Mouse (Mus musculus): ENCODE data around the gene Ercc8.

Gene Ercc8

DNA sequence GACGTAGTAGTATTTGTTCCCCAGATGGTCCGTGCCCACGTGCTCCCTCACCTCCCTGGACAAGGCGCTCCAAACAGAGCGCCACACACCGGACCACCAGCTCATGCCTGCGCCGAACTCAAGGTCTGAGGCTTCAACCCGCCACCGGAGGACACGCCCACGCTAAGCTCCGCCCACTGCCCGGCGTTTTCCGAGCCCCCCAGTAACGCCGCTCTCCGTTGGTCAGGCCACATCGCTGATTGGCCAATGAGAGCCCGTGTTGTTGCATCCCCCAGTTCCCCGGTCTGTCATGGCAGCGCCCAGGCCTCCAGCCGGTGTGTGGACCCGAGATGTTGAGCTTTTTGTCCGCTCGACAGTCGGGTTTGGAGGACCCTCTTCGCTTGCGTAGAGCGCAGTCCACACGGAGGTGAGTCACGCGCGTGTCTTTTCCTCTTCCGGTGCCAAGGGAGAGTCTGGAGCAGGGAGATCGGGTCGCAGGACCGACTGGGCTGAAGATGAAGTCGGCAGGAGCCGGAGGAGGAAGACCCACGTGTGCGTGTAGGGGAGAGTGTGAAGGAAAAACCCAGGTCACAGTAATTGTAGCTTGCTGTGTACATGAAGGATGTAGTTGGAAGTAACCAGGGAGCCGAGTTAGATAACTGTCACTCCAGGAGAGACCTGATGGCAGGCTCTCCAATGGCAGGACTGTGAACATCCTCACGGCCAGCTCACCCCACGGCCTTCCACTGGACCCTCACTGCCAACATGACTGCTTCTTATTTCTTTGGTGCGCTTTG lies at the start of gene Ercc8, which contains the start of gene Ndufaf2:
TSS of gene Ercc8 (plus strand) at position 267 of the 776 bp plus-strand sequence.
TSS of gene Ndufaf2 (minus strand) at position 159 of the 776 bp plus-strand sequence.
- peak; percentile 80 for DNase-seq (ENCODE audit: low read depth)

DNA sequence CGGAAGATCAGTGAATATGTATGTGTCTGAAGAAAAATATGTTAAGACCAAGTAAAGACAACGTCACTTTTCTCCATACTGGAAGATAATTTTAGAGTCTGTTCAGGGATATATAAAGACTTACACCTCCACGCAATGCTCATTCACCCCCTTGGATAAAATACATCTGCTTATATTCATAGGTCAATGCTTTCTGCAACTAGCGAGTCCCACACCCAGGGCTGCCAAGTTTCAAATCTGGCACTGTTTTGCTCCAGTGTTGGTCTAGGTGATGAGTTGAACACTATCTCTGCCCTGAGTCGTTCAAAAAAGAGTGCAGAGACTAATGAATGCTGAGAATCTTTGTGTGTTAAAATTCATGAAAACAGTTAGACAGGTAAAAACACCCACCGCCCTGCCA lies 47.6 kb upstream of the Ercc8 start:
- DNase-seq (ENCODE audit: low read depth), result no peak

DNA sequence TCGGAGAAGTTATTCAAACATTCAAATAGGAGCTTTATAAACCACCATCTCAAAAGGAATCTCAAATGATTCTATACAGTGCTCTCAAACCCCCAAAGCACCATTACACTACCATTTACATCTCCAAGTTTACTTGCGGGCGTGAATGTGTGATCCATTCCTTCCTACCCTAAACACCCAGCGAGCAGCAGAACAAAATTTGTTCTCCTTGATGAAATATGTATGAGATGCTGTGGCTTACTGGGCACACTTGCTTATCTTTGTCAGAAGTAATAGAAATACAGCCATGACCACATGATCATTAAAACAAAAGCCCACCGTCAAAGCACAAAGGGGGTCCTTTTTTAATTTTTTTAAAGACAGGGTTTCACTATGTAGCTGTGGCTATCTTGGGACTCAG lies 45.0 kb upstream of the Ercc8 start:
- DNase-seq (ENCODE audit: low read depth), result no peak

DNA sequence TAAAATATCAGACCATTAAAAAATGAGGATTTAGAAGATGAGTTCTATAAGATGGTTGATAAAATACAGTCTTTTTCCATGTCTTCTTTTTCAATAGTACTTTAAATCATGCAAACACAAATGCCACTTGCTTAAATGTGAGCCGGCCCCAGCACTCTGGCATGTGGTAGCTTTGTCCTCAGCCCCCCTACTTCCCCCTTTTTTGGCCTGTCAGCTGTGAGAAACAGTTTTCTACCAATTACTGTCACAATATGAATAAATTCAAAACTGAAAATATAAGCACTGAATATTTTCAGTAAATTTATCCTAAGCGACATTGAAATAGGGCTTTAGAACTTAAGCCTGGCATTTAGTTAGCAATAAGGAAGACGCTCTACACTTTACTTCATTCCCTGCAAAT lies 44.3 kb upstream of the Ercc8 start:
- no peak for DNase-seq (ENCODE audit: low read depth)

DNA sequence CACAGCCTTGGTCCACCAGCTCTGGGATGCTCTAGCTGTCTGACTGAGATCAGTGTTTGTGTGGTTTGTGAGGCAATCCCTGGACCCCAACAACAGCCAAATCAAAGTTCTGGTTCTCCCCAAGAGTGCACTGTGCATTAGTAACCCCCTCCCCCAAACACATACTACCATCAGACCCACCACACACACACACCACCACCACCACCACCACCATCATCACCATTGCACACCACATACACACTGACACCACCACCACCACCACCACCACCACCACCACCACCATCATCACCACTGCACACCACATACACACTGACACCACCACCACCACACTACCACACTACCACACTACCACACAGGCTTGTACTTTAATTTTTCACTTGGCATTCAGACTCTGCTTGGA lies 40.9 kb upstream of the Ercc8 start:
- DNase-seq (ENCODE audit: low read depth), result no peak

DNA sequence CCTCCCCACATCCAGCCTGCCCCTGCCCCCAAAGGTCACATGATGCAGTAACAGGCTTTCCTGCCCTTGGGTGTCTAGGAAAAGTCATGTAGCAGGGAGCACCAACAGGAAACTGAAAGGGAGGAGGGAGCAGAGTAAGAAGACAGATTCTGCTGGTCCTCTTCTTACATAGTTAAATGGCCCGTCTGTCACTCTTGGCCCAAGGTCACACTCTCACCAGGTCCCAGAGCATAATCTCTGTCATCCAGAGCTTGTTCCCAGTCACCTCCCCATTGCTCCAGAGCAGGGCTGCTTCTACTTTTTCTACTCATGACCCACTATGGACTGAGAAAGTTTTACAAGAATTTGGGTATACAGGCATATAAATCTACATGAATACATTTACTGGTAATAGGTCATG lies 40.3 kb upstream of the Ercc8 start:
- no peak for DNase-seq (ENCODE audit: low read depth)

DNA sequence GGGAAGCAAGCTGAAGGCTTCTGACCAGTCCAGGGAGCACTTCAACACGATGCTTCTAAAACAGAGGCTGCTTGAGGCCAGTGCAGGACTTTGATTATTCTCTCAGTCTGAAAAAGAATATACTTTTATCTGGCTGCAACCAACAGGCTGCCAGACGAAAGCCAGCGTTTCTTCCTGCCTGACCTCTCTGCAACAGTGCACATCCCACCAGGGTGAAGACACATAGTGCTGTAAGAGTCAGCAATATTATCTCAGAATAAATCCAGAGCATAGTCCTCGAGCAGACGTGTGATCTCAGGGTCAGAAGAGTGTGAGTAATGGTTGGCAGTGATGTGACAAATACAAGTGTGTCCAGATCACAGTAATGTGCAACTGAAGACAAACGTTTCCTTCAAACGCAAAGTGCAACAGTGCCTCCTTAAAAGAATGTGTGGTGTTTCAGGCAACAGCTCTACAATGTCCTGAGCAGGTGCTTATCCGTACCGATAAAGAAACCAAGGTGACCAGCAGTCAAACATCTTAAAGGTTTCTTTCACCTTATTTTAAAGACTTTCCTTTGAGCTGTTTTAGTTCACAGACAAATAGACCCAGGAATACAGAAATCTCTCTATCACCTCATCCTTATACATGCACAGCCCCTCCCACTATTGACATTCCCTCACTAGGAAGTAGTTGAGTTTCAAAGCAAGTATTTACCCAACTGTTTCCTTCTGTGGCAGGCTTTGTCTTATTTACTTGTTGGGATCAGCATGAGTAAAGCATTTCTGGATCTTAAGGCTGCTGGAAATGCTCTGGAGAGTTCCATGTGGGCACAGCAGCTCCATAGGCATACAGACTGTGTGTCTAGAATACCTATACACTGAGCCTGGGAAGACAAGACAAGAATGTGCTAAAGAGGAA lies 38.9 kb upstream of the Ercc8 start:
- no peak for DNase-seq (ENCODE audit: low read depth)

DNA sequence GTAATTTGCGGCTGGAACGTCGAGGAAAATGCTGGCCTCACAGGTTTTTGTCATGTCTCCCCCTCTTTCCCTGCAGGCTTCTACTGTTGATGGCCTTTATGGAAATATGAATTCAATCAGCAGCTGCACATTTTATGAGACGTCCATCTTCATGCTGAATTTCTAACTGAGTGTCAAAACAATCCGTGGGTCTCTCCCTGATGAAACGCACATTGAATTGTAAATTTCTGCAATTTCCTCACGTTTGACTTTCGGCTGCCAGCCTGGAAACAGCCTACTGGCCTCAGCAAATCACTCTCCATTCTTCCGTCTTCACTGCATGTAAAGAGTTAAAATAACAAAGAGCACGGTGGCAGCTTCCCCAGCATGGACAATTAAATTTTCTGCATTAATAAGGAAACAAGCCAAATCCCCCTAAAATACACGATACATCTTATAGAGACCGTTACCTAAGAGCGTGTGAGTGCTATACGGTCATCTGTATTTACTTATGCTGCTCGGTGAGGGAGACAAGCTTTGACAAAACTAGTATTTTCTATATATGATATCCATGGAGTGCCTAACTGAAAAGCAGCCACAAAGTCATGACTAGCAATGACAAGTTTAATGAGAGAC lies 35.3 kb upstream of the Ercc8 start:
- no peak for DNase-seq (ENCODE audit: low read depth)

DNA sequence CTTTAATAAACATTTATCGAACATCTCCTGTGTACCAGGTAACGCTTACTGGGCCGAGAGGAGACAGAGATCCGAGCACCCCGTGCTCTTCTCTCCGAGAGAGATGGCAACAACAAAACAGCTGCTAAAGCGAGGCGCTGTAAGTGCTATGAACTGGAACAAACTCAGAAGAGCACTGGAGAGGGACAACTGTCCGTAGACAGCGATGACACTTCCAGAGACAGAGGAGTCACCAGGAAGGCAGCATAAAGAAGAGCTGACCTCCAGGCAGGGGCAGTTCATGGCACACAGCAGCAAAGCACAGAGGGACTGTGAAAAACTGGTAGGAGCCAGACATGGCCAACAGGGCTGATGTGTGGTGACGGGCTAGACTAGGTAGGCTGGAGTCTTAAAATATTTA lies 34.4 kb upstream of the Ercc8 start:
- no peak for DNase-seq (ENCODE audit: low read depth)

DNA sequence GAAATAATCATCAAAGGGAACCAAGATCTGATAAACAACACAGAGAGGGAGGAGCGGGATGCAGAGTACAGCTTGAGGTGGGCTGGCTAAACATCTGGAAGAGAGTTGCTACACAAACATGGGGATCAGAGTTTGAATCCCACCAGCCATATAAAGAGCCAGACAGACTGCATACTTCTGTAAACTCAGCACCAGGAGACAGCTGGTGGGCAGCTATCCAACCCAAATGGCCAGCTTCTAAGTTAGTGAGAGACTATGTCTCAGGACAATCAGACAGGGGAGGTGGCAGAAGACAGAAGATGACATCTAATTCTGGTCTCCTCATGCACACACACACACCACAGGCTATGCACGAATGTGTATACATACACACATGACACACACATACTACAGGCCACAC lies 32.3 kb upstream of the Ercc8 start:
- DNase-seq (ENCODE audit: low read depth), result no peak

DNA sequence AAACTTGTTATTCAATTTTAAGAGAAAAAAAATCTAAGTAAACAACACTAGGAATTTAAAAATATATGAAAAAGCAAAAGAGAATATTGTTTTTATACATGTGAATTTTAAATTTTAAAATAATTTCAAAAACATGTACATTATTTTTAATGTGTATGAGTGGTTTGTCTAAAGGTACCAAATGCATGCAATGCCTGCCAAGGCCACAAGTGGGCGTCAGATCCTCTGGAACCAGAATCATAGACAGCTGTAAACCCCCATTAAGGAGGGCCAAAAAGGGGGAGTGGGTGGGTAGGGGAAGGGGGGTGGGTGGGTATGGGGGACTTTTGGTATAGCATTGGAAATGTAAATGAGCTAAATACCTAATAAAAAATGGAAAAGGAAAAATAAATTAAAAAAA lies 31.4 kb upstream of the Ercc8 start:
- DNase-seq (ENCODE audit: low read depth), result peak; percentile 34

DNA sequence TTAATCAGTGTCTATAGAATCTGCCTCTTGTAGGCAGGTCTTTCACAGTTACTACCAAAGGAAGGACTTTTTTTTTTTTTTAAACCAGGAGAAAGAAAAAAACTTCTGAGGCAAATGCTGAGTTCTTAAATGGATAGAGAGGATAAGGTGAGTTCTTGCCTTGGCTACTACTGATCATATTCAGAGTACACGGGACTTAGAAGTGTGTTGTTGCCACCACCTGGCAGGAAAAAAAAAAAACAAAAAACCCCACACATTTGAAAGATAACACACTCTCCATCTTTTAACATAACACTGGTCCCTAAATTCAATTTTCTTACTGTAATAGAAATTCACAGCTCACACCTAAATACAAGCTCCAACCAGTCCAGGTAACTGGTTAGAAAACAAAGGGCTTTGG lies 30.6 kb upstream of the Ercc8 start:
- no peak for DNase-seq (ENCODE audit: low read depth)

DNA sequence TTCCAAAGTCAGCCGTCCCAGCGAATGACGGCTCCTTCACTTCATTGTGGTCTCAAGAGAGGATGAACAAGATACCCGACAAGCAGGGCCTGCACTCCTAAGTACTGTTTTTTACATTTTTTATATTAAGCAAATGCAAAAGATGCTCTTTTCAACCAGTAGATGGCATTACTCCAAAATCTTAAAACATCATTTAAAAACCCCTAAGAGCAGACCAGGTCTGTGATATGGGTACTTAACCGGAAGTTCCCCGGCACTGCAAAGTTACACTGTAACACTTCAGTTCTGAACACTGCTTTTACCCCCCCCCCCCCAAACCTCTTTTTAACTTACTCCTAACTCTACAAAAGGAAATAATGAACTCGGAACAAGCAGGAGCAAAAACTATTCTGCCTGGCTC lies 29.5 kb upstream of the Ercc8 start:
- DNase-seq (ENCODE audit: low read depth), result no peak

DNA sequence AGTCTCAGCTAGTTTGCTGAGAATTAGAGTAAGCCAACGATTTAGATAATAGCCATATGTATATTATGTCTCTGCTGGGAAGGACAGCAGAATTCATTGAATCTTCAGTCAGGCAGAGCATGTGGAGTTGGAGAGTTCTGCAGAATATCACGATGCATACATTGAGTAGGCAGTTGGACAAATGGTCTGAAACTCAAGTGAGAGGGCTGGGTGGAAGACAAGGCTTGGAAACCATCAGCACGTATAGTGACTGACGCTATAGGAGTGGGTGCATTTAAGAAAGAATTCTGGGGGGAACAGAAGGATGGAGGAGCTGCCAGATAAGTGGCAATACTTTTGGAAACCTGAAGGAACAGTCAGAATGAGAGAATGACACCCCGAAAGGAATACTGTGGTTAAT lies 27.8 kb upstream of the Ercc8 start:
- no peak for DNase-seq (ENCODE audit: low read depth)

DNA sequence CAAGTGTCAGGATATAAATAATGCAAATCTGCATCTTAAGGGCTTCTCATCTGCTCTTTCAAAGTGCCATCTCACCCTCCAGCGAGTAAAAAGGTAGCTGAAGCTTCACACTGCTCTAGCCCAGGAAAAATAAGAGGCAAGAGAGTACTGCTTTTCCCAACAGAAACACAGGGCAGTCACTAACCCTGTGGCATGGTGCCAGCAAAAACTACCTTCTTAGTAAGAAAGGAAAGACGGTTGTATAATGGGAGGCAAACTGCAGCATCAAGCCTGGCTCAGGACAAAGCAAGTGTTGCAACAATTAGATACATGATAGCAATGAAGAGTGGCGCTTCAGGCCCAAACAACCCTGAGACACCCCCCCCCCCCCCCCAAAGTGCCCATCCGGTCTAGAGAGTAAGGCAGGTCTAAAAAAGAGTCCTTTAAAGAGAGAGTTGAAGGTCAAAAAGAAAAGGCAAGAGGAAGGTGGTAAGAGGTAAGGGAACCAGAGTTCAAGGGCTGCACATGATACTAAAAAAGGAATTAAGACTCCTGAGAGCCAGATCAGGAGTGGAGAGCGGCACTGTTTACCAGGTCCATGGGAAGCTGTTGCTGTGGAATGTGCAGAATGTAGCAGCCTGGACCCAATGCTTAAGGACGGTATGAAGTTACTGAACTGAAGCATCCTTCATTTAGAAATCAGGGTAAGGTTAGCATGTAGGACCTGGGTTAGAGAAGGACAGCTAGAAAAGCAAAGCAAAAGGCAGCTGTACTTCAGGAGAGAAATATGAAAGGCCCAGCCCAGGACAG lies 26.3 kb upstream of the Ercc8 start:
- no peak for DNase-seq (ENCODE audit: low read depth)

DNA sequence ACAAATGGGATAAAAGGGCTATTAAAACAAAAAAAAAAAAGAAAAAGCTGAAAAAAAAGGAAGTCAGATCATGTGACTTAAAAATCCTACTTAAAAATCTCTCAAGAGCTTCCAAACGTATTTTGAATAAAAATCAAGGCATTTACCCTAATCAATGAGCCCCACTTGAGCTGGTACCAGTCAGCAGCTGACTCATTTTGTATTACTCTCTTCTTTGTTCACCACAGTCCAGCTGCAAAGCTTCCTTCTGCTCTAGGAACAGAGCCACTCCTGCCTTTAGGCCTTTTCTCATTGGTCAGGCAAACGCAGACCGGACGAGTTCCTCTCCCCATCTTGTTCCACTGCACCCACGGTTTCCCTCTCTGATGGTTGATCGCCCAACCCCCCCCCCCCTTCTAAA lies 22.9 kb upstream of the Ercc8 start:
- no peak for DNase-seq (ENCODE audit: low read depth)

DNA sequence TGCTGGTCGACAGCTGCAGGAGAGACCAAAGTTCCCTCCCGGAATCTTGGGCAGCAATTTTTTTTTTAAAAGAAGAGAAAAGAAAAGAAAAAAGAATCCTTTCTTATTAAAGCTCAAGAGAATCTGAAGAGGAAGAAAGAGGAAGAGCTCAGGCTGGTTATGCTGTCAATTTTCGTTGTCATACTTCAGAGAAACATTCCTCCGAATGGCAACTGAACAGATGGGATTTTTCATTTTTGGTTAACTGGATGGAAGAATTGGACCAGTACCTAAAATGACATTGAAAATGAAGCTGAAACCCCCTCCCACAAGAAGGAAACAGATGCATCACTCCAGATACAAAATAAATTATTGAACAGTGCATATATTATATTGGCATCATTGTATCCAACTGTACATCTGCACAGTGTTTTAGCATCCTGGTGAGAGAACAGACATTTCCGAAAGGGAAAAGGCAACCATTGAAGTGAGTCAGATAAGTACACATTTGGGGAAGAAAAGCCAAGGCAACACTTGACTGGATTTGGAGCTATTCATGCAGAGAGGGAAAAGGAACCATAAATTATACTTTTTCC lies 20.0 kb upstream of the Ercc8 start:
- no peak for DNase-seq (ENCODE audit: low read depth)

DNA sequence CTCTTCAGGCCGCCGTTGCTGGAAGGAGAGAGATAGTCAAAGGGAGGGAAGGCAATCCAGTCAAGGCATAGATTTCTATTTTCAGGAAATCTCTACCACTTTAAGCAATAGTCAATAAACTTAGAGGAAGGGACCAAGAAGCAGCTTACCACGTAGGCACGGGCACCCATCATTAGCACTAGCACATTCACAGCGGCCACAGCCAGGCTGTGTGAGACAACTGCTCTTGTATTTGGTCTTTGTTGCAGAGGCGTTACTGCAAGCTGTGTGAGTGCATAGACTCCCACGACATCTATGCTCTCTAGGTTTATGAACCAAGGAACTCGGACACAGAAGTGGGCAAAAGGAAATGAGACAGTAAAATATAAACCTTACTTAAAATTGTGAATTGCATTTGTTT lies 14.4 kb upstream of the Ercc8 start:
- DNase-seq (ENCODE audit: low read depth), result no peak

DNA sequence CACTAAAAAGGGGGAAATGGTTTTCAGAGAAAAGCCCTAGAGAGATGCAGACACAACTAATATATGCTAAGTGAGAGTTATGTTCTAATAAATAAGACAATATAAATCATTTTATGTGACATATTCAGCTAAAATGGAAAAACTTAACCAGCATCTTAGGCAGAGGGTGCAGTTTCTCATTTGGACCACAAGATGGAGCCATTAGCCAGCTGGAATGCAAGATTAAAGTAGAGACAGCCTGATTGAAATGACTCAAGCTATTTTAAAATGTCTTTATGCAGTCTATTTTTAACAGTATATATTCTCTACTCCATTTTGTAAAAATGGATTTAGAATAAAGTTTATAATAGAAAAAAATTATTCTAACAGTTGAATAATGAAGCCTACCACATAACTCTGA lies 6.7 kb upstream of the Ercc8 start:
- DNase-seq (ENCODE audit: low read depth), result peak; percentile 25

DNA sequence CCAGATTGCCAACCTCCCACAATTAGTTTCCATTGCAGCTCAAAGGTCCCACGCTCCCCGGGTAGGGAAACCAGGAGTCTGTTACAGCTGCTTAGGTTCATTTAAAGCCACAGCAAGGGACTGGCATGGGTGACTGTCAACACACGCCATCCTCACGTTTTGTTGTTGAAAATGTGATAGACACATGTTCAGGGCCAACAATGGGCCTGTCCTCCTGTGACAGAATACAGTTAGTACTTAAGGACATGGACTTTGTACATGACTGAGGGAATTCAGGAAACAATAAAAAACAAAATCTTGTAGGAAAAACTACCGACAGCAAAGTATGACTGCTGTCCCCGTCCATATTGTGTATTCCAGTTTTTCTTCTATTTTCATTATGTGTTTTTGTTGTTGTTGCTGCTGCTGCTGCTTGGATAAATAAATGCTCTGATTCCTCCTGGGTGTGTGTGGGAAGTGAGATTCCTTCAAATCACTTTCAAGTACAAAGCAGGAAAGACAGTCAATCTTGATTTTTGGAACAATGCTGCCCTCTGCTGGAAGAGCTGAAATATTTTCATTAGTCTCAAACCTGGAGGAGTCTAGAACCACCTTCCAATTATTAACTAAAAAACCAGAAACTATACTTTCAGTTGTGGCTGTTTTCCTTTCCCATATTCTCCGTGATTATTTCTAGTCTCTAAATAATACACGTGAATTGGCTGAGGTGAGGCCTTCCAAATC lies 5.7 kb upstream of the Ercc8 start:
- DNase-seq (ENCODE audit: low read depth), result peak; percentile 37

DNA sequence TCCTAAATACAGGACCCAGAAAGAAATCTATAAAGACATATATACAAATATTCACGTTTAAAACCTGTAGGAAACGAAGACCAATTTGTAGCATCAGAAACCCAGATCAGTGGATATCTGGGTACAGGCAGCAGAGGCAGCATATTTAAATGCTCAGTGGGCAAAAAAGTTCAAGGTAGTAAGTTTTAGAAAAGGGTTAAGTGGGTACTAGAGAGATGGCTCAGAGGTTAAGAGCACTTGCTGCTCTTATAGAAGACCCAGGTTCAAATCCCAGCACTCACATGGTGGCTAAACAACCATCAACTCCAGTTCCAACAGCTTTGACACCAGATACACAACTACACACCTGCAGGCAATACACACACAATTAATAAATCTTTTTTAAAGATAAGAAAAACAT lies 1.4 kb upstream of the Ercc8 start:
- no peak for DNase-seq (ENCODE audit: low read depth)

All from c-Kit-positive CD71-positive TER-119-negative erythroid progenitor cells, embryonic 14.5 days (primary cell).